Mouse (Mus musculus) lung, postnatal 0 days (tissue): ENCODE measurements around the gene Tm4sf4.

ENCODE experiments used
- CTCF ChIP-seq: IDR thresholded peaks from 2 replicates; pipeline ENCODE4 v1.5.1; 2016; ENCODE audit warnings: antibody characterized with exemption, mild to moderate bottlenecking
- EP300 ChIP-seq: IDR thresholded peaks from 2 replicates; pipeline ENCODE4 v1.6.1; 2016; ENCODE audit warnings: antibody characterized with exemption, mild to moderate bottlenecking, control low read depth

DNA sequence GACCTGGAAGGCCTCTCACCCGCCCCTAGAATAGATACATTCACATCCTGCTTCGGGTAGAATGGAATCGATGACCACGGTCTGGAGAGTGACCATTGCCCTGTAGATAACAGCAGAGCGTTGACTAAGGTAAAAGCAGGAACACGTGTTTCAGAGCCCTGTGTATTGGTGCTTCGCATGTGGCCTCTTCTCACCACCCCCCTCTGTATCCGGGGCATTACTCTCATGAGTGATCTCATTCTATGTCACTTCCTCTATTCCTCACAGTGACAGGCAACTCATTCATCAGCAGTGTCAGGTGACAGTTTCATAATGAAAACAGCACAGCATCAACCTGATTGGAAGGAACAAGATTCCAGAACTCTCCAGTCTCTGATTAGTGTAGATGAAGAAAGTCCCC, 10.2 kb downstream of the Tm4sf4 start:
- TF ChIP-seq CTCF, result no peak
- TF ChIP-seq EP300, result no peak
